9 mouse cellular contexts compared by ENCODE assay signal in genomic region chr11:115275954-115276353, GRCm38 (mm10). TPM values are rescaled to one million over a fixed set of nuclear protein-coding genes. Genes with fewer than 3 reads are reported as not detected.
DNase-seq lines count a peak whose midpoint lies in the region; TF ChIP-seq lines count a peak whose summit lies in the region.
"Had no signal": no experiment of that assay in that cellular context is flagged by ENCODE, and none has a peak within 500 bp of the region (broad histone marks: within the 10 kb centered on the region; RNA-seq: fewer than 3 reads in every experiment).

No protein-coding gene starts in this region.

- peaks cover 44% of the 10 kb centered on the region for H3K4me1 ChIP-seq in heart, embryonic 10.5 days
- peaks cover 2% of the 10 kb centered on the region for H3K4me1 ChIP-seq in ES-Bruce4 (ENCODE audit: control insufficient read depth, insufficient read depth, low read length)
- peaks cover 50% of the 10 kb centered on the region for H3K4me1 ChIP-seq in hindbrain, embryonic 10.5 days (replicated peaks)

- H3K9me3 ChIP-seq in heart, embryonic 10.5 days, result no peaks in the 10 kb centered on the region
- H3K9me3 ChIP-seq in ES-Bruce4 (replicated peaks; ENCODE audit: control insufficient read depth, insufficient read depth, low read length, poor library complexity, severe bottlenecking), result no peaks in the 10 kb centered on the region
- H3K9me3 ChIP-seq in hindbrain, embryonic 10.5 days, result no peaks in the 10 kb centered on the region

- peaks cover 20% of the 10 kb centered on the region for H3K27me3 ChIP-seq in heart, embryonic 10.5 days (ENCODE audit: insufficient read depth, poor library complexity, severe bottlenecking)
- H3K27me3 ChIP-seq in ES-Bruce4 (ENCODE audit: control insufficient read depth, insufficient read depth, low read length, poor library complexity, severe bottlenecking), result no peaks in the 10 kb centered on the region
- H3K27me3 ChIP-seq in hindbrain, embryonic 10.5 days (ENCODE audit: insufficient read depth, poor library complexity, severe bottlenecking), result no peaks in the 10 kb centered on the region

- no peak for TF ChIP-seq CTCF in ES-Bruce4 (IDR thresholded peaks at IDR 0.05; ENCODE audit: low read depth, low read length)

- H3K27ac ChIP-seq in heart, embryonic 10.5 days, result peak overlapping the region; percentile 90; the same call in 1 of the 2 replicates
- no peak overlapping the region for H3K27ac ChIP-seq in ES-Bruce4 (ENCODE audit: insufficient read depth, low read length)
- H3K27ac ChIP-seq in hindbrain, embryonic 10.5 days, result peak overlapping the region; percentile 94; the same call in 1 of the 2 replicates
- no peak overlapping the region for H3K27ac ChIP-seq in macrophage

- no peak for DNase-seq in heart, embryonic 10.5 days (ENCODE audit: low spot score)
- DNase-seq in heart, postnatal 14 days, result no peak
- no peak for DNase-seq in hindbrain, embryonic 10.5 days (ENCODE audit: low spot score)
- DNase-seq in urinary bladder, postnatal 25 days (ENCODE audit: low spot score), result no peak
- DNase-seq in left cerebral cortex, adult 11 months (ENCODE audit: low spot score), result no peak
- no peak for DNase-seq in left cerebral cortex, postnatal 10 days (ENCODE audit: extremely low spot score in 1 of 2, low spot score in 2 of 2)
- DNase-seq: cerebellum, adult 18-20 months had no signal

- no peak for TF ChIP-seq POLR2A in ES-Bruce4 (IDR thresholded peaks at IDR 0.05; ENCODE audit: insufficient read depth, low read length)

- no peaks in the 10 kb centered on the region for H3K79me2 ChIP-seq in macrophage (ENCODE audit: inconsistent target)

- intact Hi-C loops in heart, postnatal 14 days (cut with DNase I), result no loop called here
- intact Hi-C loops in left cerebral cortex, postnatal 10 days (cut with DNase I), result no loop called here

- peak overlapping the region; percentile 71 for H3K4me3 ChIP-seq in heart, embryonic 10.5 days
- peak overlapping the region; percentile 37 for H3K4me3 ChIP-seq in ES-Bruce4 (ENCODE audit: low read depth, low read length)
- peak overlapping the region; percentile 79 for H3K4me3 ChIP-seq in hindbrain, embryonic 10.5 days
- H3K4me3 ChIP-seq in macrophage (ENCODE audit: inconsistent target), result peak overlapping the region; percentile 48

- peak overlapping the region; percentile 74 for H3K9ac ChIP-seq in ES-Bruce4 (ENCODE audit: low read depth, poor library complexity, severe bottlenecking)

- H3K36me3 ChIP-seq in heart, embryonic 10.5 days, result no peaks in the 10 kb centered on the region
- no peaks in the 10 kb centered on the region for H3K36me3 ChIP-seq in ES-Bruce4 (ENCODE audit: control insufficient read depth, insufficient read depth, low read length, poor library complexity, severe bottlenecking)
- 0 out of 2 replicates have a peak, but pooled peaks cover 9% of the 10 kb centered on the region for H3K36me3 ChIP-seq in hindbrain, embryonic 10.5 days
- H3K36me3 ChIP-seq in macrophage (ENCODE audit: inconsistent target), result no peaks in the 10 kb centered on the region

- no peak for TF ChIP-seq EP300 in ES-Bruce4 (IDR thresholded peaks at IDR 0.05; ENCODE audit: insufficient read depth, low read depth, low read length)

- WGBS in heart, embryonic 10.5 days, result 63% methylated on average over 3 of the region's 3 CpGs
- WGBS in hindbrain, embryonic 10.5 days, result 61% methylated on average over 3 of the region's 3 CpGs
- WGBS in macrophage (ENCODE audit: missing documents), result 64% methylated on average over 3 of the region's 3 CpGs

RNA-seq across cellular contexts. Expression of gene Fdxr, which starts 0.9 kb away (rescaled TPM):
- polyA plus RNA-seq in heart, embryonic 10.5 days (2016; fragmentation: Nextera tagmentation; extraction: Ambion mirVana), result 14.3 and 16.5 TPM in 2 replicates
- total RNA-seq in heart, postnatal 14 days (2021), result 1 to 10 TPM; 7.0 to 7.5 TPM
- polyA plus RNA-seq in ES-Bruce4 (2011; ENCODE audit: insufficient read depth, insufficient read length, low read depth, missing spikeins) (11.6 and 12.8 TPM in 2 replicates), macrophage (2018) (2.3 to 6.0 TPM (median 4.3 TPM) in 3 replicates)
- 17.7 TPM in 2 replicates for polyA plus RNA-seq in hindbrain, embryonic 10.5 days (2016; fragmentation: Nextera tagmentation; extraction: Ambion mirVana)
- 10 to 100 TPM in 8 of 26 experiments, 1 to 10 TPM in 18; 2.1 to 22.8 (median 8.2) TPM for total RNA-seq in macrophage (2018; cell fraction: chromatin; rRNA removed)
- 1 to 10 TPM; 1.4 to 4.6 (median 3.2) TPM for total RNA-seq in macrophage (2018; cell fraction: cytosol; rRNA removed)
- total RNA-seq in macrophage (2018; cell fraction: nucleus; rRNA removed), result 10 to 100 TPM in 3 of 26 experiments, 1 to 10 TPM in 23; 1.6 to 17.6 (median 5.7) TPM
- total RNA-seq in left cerebral cortex, postnatal 10 days (2021), result 10 to 100 TPM; 18.2 to 18.7 TPM

RNA-seq across cellular contexts. Expression of gene Grin2c, which starts 8.9 kb away (rescaled TPM):
- polyA plus RNA-seq in heart, embryonic 10.5 days (2016; fragmentation: Nextera tagmentation; extraction: Ambion mirVana), result 0.23 and 0.65 TPM in 2 replicates
- under 1 TPM; 0.10 to 0.15 TPM for total RNA-seq in heart, postnatal 14 days (2021)
- polyA plus RNA-seq in ES-Bruce4 (2011; ENCODE audit: insufficient read depth, insufficient read length, low read depth, missing spikeins), result 0.13 TPM in 1 of 2 replicates, not detected in the other
- 0.14 and 0.18 TPM in 2 replicates for polyA plus RNA-seq in hindbrain, embryonic 10.5 days (2016; fragmentation: Nextera tagmentation; extraction: Ambion mirVana)
- total RNA-seq in macrophage (2018; cell fraction: chromatin; rRNA removed), result under 1 TPM in 3 of 26 experiments, not detected in 23; 0.16 to 0.63 (median 0.20) TPM
- under 1 TPM in 3 of 26 experiments, not detected in 23; 0.05 TPM for total RNA-seq in macrophage (2018; cell fraction: cytosol; rRNA removed)
- under 1 TPM in 2 of 26 experiments, not detected in 24; 0.12 to 0.15 TPM for total RNA-seq in macrophage (2018; cell fraction: nucleus; rRNA removed)
- polyA plus RNA-seq in macrophage (2018), result not detected in 3 replicates
- total RNA-seq in left cerebral cortex, postnatal 10 days (2021), result 10 to 100 TPM; 14.7 to 21.6 TPM

RNA-seq across cellular contexts. Expression of gene Fads6, which starts 21.5 kb away (rescaled TPM):
- polyA plus RNA-seq in heart, embryonic 10.5 days (2016; fragmentation: Nextera tagmentation; extraction: Ambion mirVana), result 0.64 and 1.3 TPM in 2 replicates
- 1 to 10 TPM; 1.2 to 1.3 TPM for total RNA-seq in heart, postnatal 14 days (2021)
- polyA plus RNA-seq in ES-Bruce4 (2011; ENCODE audit: insufficient read depth, insufficient read length, low read depth, missing spikeins) (6.7 and 7.1 TPM in 2 replicates), macrophage (2018) (0.52 to 1.4 TPM (median 0.90 TPM) in 3 replicates)
- polyA plus RNA-seq in hindbrain, embryonic 10.5 days (2016; fragmentation: Nextera tagmentation; extraction: Ambion mirVana), result 0.27 and 0.47 TPM in 2 replicates
- 1 to 10 TPM in 22 of 26 experiments, under 1 TPM in 4; 0.42 to 5.7 (median 1.9) TPM for total RNA-seq in macrophage (2018; cell fraction: chromatin; rRNA removed)
- 1 to 10 TPM in 17 of 26 experiments, under 1 TPM in 9; 0.33 to 3.9 (median 1.4) TPM for total RNA-seq in macrophage (2018; cell fraction: cytosol; rRNA removed)
- 1 to 10 TPM in 22 of 26 experiments, under 1 TPM in 4; 0.52 to 6.7 (median 1.9) TPM for total RNA-seq in macrophage (2018; cell fraction: nucleus; rRNA removed)
- total RNA-seq in left cerebral cortex, postnatal 10 days (2021), result 1 to 10 TPM; 6.5 to 6.8 TPM

RNA-seq across cellular contexts. Expression of gene Otop2, which starts 31.0 kb away (rescaled TPM):
- polyA plus RNA-seq in heart, embryonic 10.5 days (2016; fragmentation: Nextera tagmentation; extraction: Ambion mirVana), result not detected in 2 replicates
- total RNA-seq in heart, postnatal 14 days (2021), result not detected
- polyA plus RNA-seq in ES-Bruce4 (2011; ENCODE audit: insufficient read depth, insufficient read length, low read depth, missing spikeins), result not detected in 2 replicates
- polyA plus RNA-seq in hindbrain, embryonic 10.5 days (2016; fragmentation: Nextera tagmentation; extraction: Ambion mirVana), result not detected in 2 replicates
- not detected for total RNA-seq in macrophage (2018; cell fraction: chromatin; rRNA removed)
- not detected for total RNA-seq in macrophage (2018; cell fraction: cytosol; rRNA removed)
- not detected for total RNA-seq in macrophage (2018; cell fraction: nucleus; rRNA removed)
- not detected in 3 replicates for polyA plus RNA-seq in macrophage (2018)
- under 1 TPM in 1 of 2 experiments, not detected in 1; 0.14 TPM for total RNA-seq in left cerebral cortex, postnatal 10 days (2021)

RNA-seq across cellular contexts. Expression of gene Ush1g, which starts 45.9 kb away (rescaled TPM):
- 0.26 and 0.34 TPM in 2 replicates for polyA plus RNA-seq in heart, embryonic 10.5 days (2016; fragmentation: Nextera tagmentation; extraction: Ambion mirVana)
- total RNA-seq in heart, postnatal 14 days (2021), result under 1 TPM in 1 of 2 experiments, not detected in 1; 0.14 TPM
- polyA plus RNA-seq in ES-Bruce4 (2011; ENCODE audit: insufficient read depth, insufficient read length, low read depth, missing spikeins) (0.24 and 0.33 TPM in 2 replicates), macrophage (2018) (not detected in 3 replicates)
- polyA plus RNA-seq in hindbrain, embryonic 10.5 days (2016; fragmentation: Nextera tagmentation; extraction: Ambion mirVana), result 0.10 TPM in 1 of 2 replicates, not detected in the other
- total RNA-seq in macrophage (2018; cell fraction: chromatin; rRNA removed), result not detected
- not detected for total RNA-seq in macrophage (2018; cell fraction: cytosol; rRNA removed)
- total RNA-seq in macrophage (2018; cell fraction: nucleus; rRNA removed), result not detected
- under 1 TPM; 0.24 to 0.26 TPM for total RNA-seq in left cerebral cortex, postnatal 10 days (2021)

Comparison
In these comparisons a context has a peak if more than half of its experiments do, and no peak if none do; other contexts are left out.
1. H3K27ac ChIP-seq: peak in heart, embryonic 10.5 days (single experiment) and hindbrain, embryonic 10.5 days (single experiment); none in ES-Bruce4 (single experiment) and macrophage (single experiment).
2. Peak in every context shown above with its lines, with median percentiles within 50 percentile points of each other: H3K4me3 ChIP-seq.